Mouse (Mus musculus): ENCODE measurements around the gene Fmn2. TPM values are rescaled to one million over a fixed set of nuclear protein-coding genes. Genes with fewer than 3 reads are reported as not detected.

The Fmn2 gene
- polyA plus RNA-seq, 1 experiment from 2014 or later: 6.5 TPM

DNA sequence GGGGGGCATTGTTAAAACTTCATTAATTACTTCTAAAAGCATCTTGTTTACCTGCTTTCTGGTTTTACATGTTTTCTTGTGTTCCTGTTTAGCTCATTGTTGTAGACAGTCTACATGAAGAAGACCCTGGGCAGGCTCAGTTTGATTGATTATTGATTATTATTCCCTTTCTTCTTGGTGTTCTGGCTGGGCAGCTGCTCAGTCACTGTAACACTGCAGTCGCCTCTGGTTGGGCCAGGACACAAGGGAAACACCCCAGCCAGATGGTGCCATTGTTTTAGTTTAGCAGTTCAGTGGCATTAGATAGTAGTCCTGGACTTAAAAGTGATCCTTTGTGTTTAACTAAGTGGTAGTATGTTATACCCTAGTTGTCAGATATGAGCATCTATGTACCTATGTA lies 167.5 kb downstream of the Fmn2 start:
- no peaks in the 10 kb centered on the region for H3K36me3 ChIP-seq (ENCODE audit: control insufficient read depth, insufficient read depth, low read length)
- H3K4me3 ChIP-seq (ENCODE audit: low read length): no peak overlapping the region
- no peak overlapping the region for H3K9ac ChIP-seq (ENCODE audit: low read depth, low read length)
- no peak for ATAC-seq
- no peaks in the 10 kb centered on the region for H3K9me3 ChIP-seq (ENCODE audit: control insufficient read depth, low read length)
- H3K27ac ChIP-seq (ENCODE audit: low read depth, low read length): no peak overlapping the region
- H3K4me1 ChIP-seq (ENCODE audit: control insufficient read depth, insufficient read depth, low read depth, low read length): no peaks in the 10 kb centered on the region
- H3K27me3 ChIP-seq (replicated peaks; ENCODE audit: control insufficient read depth, insufficient read depth, low read length): no peaks in the 10 kb centered on the region
- WGBS: 36% methylated on average over 1 of the region's 1 CpGs
- H3K4me2 ChIP-seq (ENCODE audit: low read length): no peak overlapping the region

GRCm38 (mm10) chr1:174670846-174671245 lies 169.2 kb downstream of the Fmn2 start:
- Histone ChIP-seq H3K27ac (ENCODE audit: low read depth, low read length) (no peak overlapping the region), H3K36me3 (ENCODE audit: control insufficient read depth, insufficient read depth, low read length) (no peaks in the 10 kb centered on the region), H3K9ac (ENCODE audit: low read depth, low read length) (no peak overlapping the region), H3K4me2 (ENCODE audit: low read length) (no peak overlapping the region), H3K4me1 (ENCODE audit: control insufficient read depth, insufficient read depth, low read depth, low read length) (no peaks in the 10 kb centered on the region), H3K4me3 (ENCODE audit: low read length) (no peak overlapping the region), H3K27me3 (replicated peaks; ENCODE audit: control insufficient read depth, insufficient read depth, low read length) (no peaks in the 10 kb centered on the region), H3K9me3 (ENCODE audit: control insufficient read depth, low read length) (no peaks in the 10 kb centered on the region)
- WGBS: 92% methylated on average over 8 of the region's 8 CpGs
- ATAC-seq: no peak

- H3K4me3 ChIP-seq (ENCODE audit: low read length): no peak overlapping the region
- H3K9me3 ChIP-seq (ENCODE audit: control insufficient read depth, low read length): no peaks in the 10 kb centered on the region
- H3K27me3 ChIP-seq (replicated peaks; ENCODE audit: control insufficient read depth, insufficient read depth, low read length): no peaks in the 10 kb centered on the region
- H3K36me3 ChIP-seq (ENCODE audit: control insufficient read depth, insufficient read depth, low read length): no peaks in the 10 kb centered on the region; the same call in 1 of the 2 replicates
- no peak overlapping the region for H3K27ac ChIP-seq (ENCODE audit: low read depth, low read length)
- no peak overlapping the region for H3K4me2 ChIP-seq (ENCODE audit: low read length)
- H3K4me1 ChIP-seq (ENCODE audit: control insufficient read depth, insufficient read depth, low read depth, low read length): no peaks in the 10 kb centered on the region
- ATAC-seq: no peak
- no peak overlapping the region for H3K9ac ChIP-seq (ENCODE audit: low read depth, low read length)
- 72% methylated on average over 8 of the region's 8 CpGs for WGBS
These were observed 173.0 kb downstream of the Fmn2 start for GRCm38 (mm10) chr1:174674586-174674985.

DNA sequence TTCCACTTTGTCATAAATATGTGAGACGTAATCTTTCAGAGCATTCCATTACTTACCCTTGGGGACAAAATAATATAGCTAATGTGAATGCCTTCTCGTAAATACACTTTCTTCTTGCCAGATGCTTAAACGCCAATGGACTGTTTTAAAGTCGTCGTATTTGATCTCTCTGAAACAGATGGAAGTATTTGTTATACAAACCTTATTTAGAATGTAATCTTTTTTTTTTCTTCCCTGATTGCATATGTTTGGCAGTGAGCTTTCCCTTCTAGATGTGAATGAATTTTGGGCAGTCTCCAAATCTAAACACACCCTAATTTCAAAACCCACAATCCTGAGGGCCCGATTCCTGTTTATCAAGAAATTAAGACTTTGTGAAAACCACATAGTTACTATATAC lies 173.7 kb downstream of the Fmn2 start:
- H3K27me3 ChIP-seq (replicated peaks; ENCODE audit: control insufficient read depth, insufficient read depth, low read length): no peaks in the 10 kb centered on the region
- ATAC-seq: no peak
- no peak overlapping the region for H3K9ac ChIP-seq (ENCODE audit: low read depth, low read length)
- 75% methylated on average over 6 of the region's 6 CpGs for WGBS
- H3K4me2 ChIP-seq (ENCODE audit: low read length): no peak overlapping the region
- H3K4me1 ChIP-seq (ENCODE audit: control insufficient read depth, insufficient read depth, low read depth, low read length): no peaks in the 10 kb centered on the region
- no peaks in the 10 kb centered on the region for H3K9me3 ChIP-seq (ENCODE audit: control insufficient read depth, low read length)
- no peak overlapping the region for H3K27ac ChIP-seq (ENCODE audit: low read depth, low read length)
- H3K4me3 ChIP-seq (ENCODE audit: low read length): no peak overlapping the region
- H3K36me3 ChIP-seq (ENCODE audit: control insufficient read depth, insufficient read depth, low read length): no peaks in the 10 kb centered on the region; the same call in 1 of the 2 replicates

- WGBS: 90% methylated on average over 3 of the region's 3 CpGs
- no peaks in the 10 kb centered on the region for H3K4me1 ChIP-seq (ENCODE audit: control insufficient read depth, insufficient read depth, low read depth, low read length)
- H3K27me3 ChIP-seq (replicated peaks; ENCODE audit: control insufficient read depth, insufficient read depth, low read length): no peaks in the 10 kb centered on the region
- H3K27ac ChIP-seq (ENCODE audit: low read depth, low read length): no peak overlapping the region
- no peak overlapping the region for H3K4me2 ChIP-seq (ENCODE audit: low read length)
- no peaks in the 10 kb centered on the region for H3K9me3 ChIP-seq (ENCODE audit: control insufficient read depth, low read length)
- H3K4me3 ChIP-seq (ENCODE audit: low read length): no peak overlapping the region
- H3K9ac ChIP-seq (ENCODE audit: low read depth, low read length): no peak overlapping the region
- no peak for ATAC-seq
- no peaks in the 10 kb centered on the region; the same call in 1 of the 2 replicates for H3K36me3 ChIP-seq (ENCODE audit: control insufficient read depth, insufficient read depth, low read length)
These were observed 174.6 kb downstream of the Fmn2 start for GRCm38 (mm10) chr1:174676187-174676586.

DNA sequence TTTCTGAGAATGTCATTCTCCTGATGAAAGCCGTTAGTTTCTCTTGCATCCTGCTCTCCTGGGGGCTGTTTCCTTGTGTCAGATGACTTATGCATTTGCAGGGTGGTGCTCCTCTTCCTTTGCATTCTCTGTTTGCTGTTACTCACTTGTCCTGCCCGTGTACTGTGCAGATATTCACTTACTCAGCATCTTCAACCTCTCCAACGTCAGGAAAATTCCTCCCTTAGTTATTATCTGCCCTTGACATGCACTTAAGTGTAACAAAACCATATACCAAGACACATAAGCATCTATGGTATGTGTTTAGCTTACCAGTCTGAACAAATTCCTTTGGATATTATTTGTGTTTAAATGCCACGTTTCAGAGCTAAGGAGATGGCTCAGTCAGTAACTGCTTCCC lies 175.6 kb downstream of the Fmn2 start:
- ATAC-seq: no peak

DNA sequence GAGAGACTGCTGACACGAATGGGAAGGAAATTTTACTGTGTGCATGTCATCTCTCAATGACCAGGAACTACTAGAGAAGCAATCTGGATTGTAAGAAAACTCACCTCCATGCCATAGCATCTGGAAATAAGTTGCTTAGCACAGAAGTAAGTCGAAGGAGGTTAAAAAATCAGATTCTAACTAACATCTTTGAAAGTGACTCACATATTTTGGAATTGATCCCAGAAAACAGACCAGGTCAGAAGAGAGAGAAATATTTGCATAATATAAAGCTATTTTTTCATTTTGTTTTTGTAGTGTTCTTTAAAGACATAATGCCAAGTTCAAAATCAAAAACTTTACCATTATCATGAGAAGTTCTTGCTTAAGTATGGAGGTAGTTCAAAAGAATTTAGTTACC lies 187.7 kb downstream of the Fmn2 start:
- Histone ChIP-seq H3K27ac (ENCODE audit: low read depth, low read length) (no peak overlapping the region), H3K36me3 (ENCODE audit: control insufficient read depth, insufficient read depth, low read length) (no peaks in the 10 kb centered on the region), H3K4me3 (ENCODE audit: low read length) (no peak overlapping the region), H3K27me3 (replicated peaks; ENCODE audit: control insufficient read depth, insufficient read depth, low read length) (no peaks in the 10 kb centered on the region), H3K9ac (ENCODE audit: low read depth, low read length) (no peak overlapping the region), H3K4me1 (ENCODE audit: control insufficient read depth, insufficient read depth, low read depth, low read length) (no peaks in the 10 kb centered on the region), H3K4me2 (ENCODE audit: low read length) (no peak overlapping the region), H3K9me3 (ENCODE audit: control insufficient read depth, low read length) (no peaks in the 10 kb centered on the region)
- no peak for ATAC-seq
- WGBS: 94% methylated on average over 2 of the region's 2 CpGs

More for the DNA sequence above, 175.6 kb downstream of the Fmn2 start:
- Histone ChIP-seq H3K27ac (ENCODE audit: low read depth, low read length) (no peak overlapping the region), H3K9ac (ENCODE audit: low read depth, low read length) (no peak overlapping the region), H3K4me2 (ENCODE audit: low read length) (no peak overlapping the region), H3K27me3 (replicated peaks; ENCODE audit: control insufficient read depth, insufficient read depth, low read length) (no peaks in the 10 kb centered on the region), H3K9me3 (ENCODE audit: control insufficient read depth, low read length) (no peaks in the 10 kb centered on the region), H3K4me3 (ENCODE audit: low read length) (no peak overlapping the region), H3K4me1 (ENCODE audit: control insufficient read depth, insufficient read depth, low read depth, low read length) (no peaks in the 10 kb centered on the region), H3K36me3 (ENCODE audit: control insufficient read depth, insufficient read depth, low read length) (no peaks in the 10 kb centered on the region; the same call in 1 of the 2 replicates)
- WGBS: 66% methylated on average over 4 of the region's 4 CpGs

DNA sequence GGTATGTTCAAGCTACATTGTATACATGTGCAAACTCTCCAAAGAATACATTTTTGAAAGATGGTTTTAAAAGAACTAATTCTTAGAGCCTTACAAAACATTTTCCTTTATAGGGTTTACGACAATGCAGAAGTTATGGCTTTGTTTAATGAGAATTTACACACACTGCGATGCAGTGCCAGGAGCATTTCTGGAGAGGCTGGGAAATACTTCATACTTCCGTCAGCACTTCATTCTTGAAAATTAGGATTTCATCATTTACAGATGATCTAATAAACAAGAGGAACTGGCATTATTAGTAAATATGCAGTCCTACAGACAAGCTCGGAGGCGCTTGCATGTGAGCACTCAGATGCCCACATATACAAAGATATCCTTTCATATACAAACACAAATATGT lies 199.2 kb downstream of the Fmn2 start:
- no peak overlapping the region for H3K27ac ChIP-seq (ENCODE audit: low read depth, low read length)
- no peaks in the 10 kb centered on the region for H3K9me3 ChIP-seq (ENCODE audit: control insufficient read depth, low read length)
- H3K9ac ChIP-seq (ENCODE audit: low read depth, low read length): no peak overlapping the region
- H3K27me3 ChIP-seq (replicated peaks; ENCODE audit: control insufficient read depth, insufficient read depth, low read length): no peaks in the 10 kb centered on the region
- ATAC-seq: no peak
- H3K36me3 ChIP-seq (ENCODE audit: control insufficient read depth, insufficient read depth, low read length): no peaks in the 10 kb centered on the region
- no peak overlapping the region for H3K4me2 ChIP-seq (ENCODE audit: low read length)
- H3K4me1 ChIP-seq (ENCODE audit: control insufficient read depth, insufficient read depth, low read depth, low read length): no peaks in the 10 kb centered on the region
- WGBS: 96% methylated on average over 5 of the region's 5 CpGs
- no peak overlapping the region for H3K4me3 ChIP-seq (ENCODE audit: low read length)

- Histone ChIP-seq H3K4me1 (ENCODE audit: control insufficient read depth, insufficient read depth, low read depth, low read length) (no peaks in the 10 kb centered on the region), H3K27me3 (replicated peaks; ENCODE audit: control insufficient read depth, insufficient read depth, low read length) (no peaks in the 10 kb centered on the region), H3K4me3 (ENCODE audit: low read length) (no peak overlapping the region), H3K9ac (ENCODE audit: low read depth, low read length) (no peak overlapping the region), H3K9me3 (ENCODE audit: control insufficient read depth, low read length) (no peaks in the 10 kb centered on the region), H3K27ac (ENCODE audit: low read depth, low read length) (no peak overlapping the region), H3K4me2 (ENCODE audit: low read length) (no peak overlapping the region), H3K36me3 (ENCODE audit: control insufficient read depth, insufficient read depth, low read length) (no peaks in the 10 kb centered on the region)
- ATAC-seq: no peak
- WGBS: 63% methylated on average over 5 of the region's 5 CpGs
These were observed 200.2 kb downstream of the Fmn2 start for GRCm38 (mm10) chr1:174701835-174702234.

DNA sequence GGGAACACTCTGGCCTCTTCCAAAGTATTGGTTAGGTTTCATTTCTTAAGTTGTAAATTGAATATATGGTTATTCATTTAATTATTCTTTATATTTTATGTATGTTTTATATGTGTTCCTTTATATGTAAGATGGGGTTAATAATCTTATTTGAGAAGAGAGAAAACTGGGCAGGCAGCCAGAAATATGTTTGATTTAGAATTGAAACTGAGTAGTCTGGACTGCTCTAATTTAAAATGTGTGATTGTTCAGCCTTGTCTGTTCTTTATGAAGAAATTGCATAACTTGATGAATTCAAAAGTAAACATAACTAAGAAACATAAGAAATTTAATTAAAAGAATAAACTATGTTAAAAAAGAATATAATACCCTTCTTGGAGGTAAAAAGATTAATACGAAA lies 202.3 kb downstream of the Fmn2 start:
- H3K4me3 ChIP-seq (ENCODE audit: low read length): no peak overlapping the region
- no peaks in the 10 kb centered on the region for H3K9me3 ChIP-seq (ENCODE audit: control insufficient read depth, low read length)
- no peak overlapping the region for H3K9ac ChIP-seq (ENCODE audit: low read depth, low read length)
- WGBS: 93% methylated on average over 1 of the region's 1 CpGs
- no peaks in the 10 kb centered on the region for H3K27me3 ChIP-seq (replicated peaks; ENCODE audit: control insufficient read depth, insufficient read depth, low read length)
- H3K4me1 ChIP-seq (ENCODE audit: control insufficient read depth, insufficient read depth, low read depth, low read length): no peaks in the 10 kb centered on the region
- ATAC-seq: no peak
- H3K4me2 ChIP-seq (ENCODE audit: low read length): no peak overlapping the region
- H3K27ac ChIP-seq (ENCODE audit: low read depth, low read length): no peak overlapping the region
- H3K36me3 ChIP-seq (ENCODE audit: control insufficient read depth, insufficient read depth, low read length): no peaks in the 10 kb centered on the region

Measured in hindbrain, embryonic 16.5 days (tissue).